Mouse (Mus musculus) lung, embryonic 14.5 days (tissue): ENCODE data around the gene Dpm2. TPM values are rescaled to one million over a fixed set of nuclear protein-coding genes. Genes with fewer than 3 reads are reported as not detected.

ENCODE experiments used
- ATAC-seq: fragments of 200-750 bp; cut with Nextera tagmentation; 2 replicates; pipeline ENCODE4 v1.8.0; 2017; ENCODE audit warnings: mild to moderate bottlenecking, moderate TSS enrichment, moderate library complexity; ENCODE audit not compliant: insufficient read depth
- DNase-seq: peaks from one replicate; pipeline ENCODE4 v3.0.0-alpha.2; 2015
- H3K27ac ChIP-seq: fragments of 300-500 bp; sonication (generic); 2 replicates; pipeline ENCODE4 v1.5.1; 2014; ENCODE audit warnings: low read depth, mild to moderate bottlenecking, moderate library complexity
- H3K27me3 ChIP-seq: fragments of 300-500 bp; sonication (generic); 2 replicates; pipeline ENCODE4 v1.6.1; 2014; ENCODE audit warnings: low read length, control low read depth; ENCODE audit not compliant: insufficient read depth
- H3K36me3 ChIP-seq: fragments of 300-500 bp; sonication (generic); 2 replicates; pipeline ENCODE4 v1.6.1; 2014; ENCODE audit warnings: control low read depth; ENCODE audit not compliant: insufficient read depth
- H3K4me1 ChIP-seq: fragments of 300-500 bp; sonication (generic); 2 replicates; pipeline ENCODE4 v1.6.1; 2014; ENCODE audit warnings: antibody characterized with exemption, control low read depth; ENCODE audit not compliant: insufficient read depth
- H3K4me2 ChIP-seq: fragments of 300-500 bp; sonication (generic); 2 replicates; pipeline ENCODE4 v1.6.1; 2014; ENCODE audit warnings: mild to moderate bottlenecking
- H3K4me3 ChIP-seq: fragments of 300-500 bp; sonication (generic); 2 replicates; pipeline ENCODE4 v1.5.1; 2014; ENCODE audit warnings: low read depth, low read length
- H3K9ac ChIP-seq: fragments of 300-500 bp; sonication (generic); 2 replicates; pipeline ENCODE4 v1.6.1; 2014
- H3K9me3 ChIP-seq: fragments of 300-500 bp; sonication (generic); 2 replicates; pipeline ENCODE4 v1.6.1; 2016; ENCODE audit warnings: low read depth, low read length, control low read depth
- CTCF ChIP-seq: IDR thresholded peaks from 2 replicates; pipeline ENCODE4 v1.5.1; 2016; ENCODE audit warnings: antibody characterized with exemption, low read depth
- WGBS: fragments of 180-500 bp; shearing (Covaris S2); extraction: QIAGEN DNeasy Blood & Tissue Kit; methylation state at CpG from one replicate; pipeline ENCODE4 v1.1.7; 2014; 5-methylcytosine and 5-hydroxymethylcytosine counted together
- polyA plus RNA-seq: library from polyadenylated mRNA; unstranded; fragments of >200 nt; fragmentation: Nextera tagmentation; extraction: Ambion mirVana; gene quantifications from 2 replicates; pipeline ENCODE4 v1.2.1, GENCODE M21; 2014

Gene Dpm2
- polyA plus RNA-seq, 1 experiment from 2014 or later, result 98.5 TPM

GRCm38 (mm10) chr2:32547380-32547779 lies 23.3 kb upstream of the Dpm2 start:
- no peaks in the 10 kb centered on the region for H3K9me3 ChIP-seq
- H3K27me3 ChIP-seq, result no peaks in the 10 kb centered on the region
- TF ChIP-seq CTCF, result no peak
- DNase-seq (no peak), ATAC-seq (no peak)
- H3K27ac ChIP-seq, result no peak overlapping the region
- H3K4me3 ChIP-seq, result no peak overlapping the region
- peaks cover 2% of the 10 kb centered on the region; the same call in 1 of the 2 replicates for H3K36me3 ChIP-seq
- H3K9ac ChIP-seq, result no peak overlapping the region
- no peak overlapping the region for H3K4me2 ChIP-seq
- 48% methylated on average over 5 of the region's 5 CpGs for WGBS
- no peaks in the 10 kb centered on the region for H3K4me1 ChIP-seq

GRCm38 (mm10) chr2:32547964-32548739 lies 22.5 kb upstream of the Dpm2 start:
- no peak overlapping the region for H3K4me2 ChIP-seq
- no peak for TF ChIP-seq CTCF
- H3K27ac ChIP-seq, result no peak overlapping the region
- WGBS, result 80% methylated on average over 7 of the region's 7 CpGs
- H3K36me3 ChIP-seq, result peaks cover 2% of the 10 kb centered on the region; the same call in 1 of the 2 replicates
- H3K9ac ChIP-seq, result no peak overlapping the region
- no peak overlapping the region for H3K4me3 ChIP-seq
- DNase-seq, result no peak
- H3K9me3 ChIP-seq, result no peaks in the 10 kb centered on the region
- no peak for ATAC-seq
- H3K27me3 ChIP-seq, result no peaks in the 10 kb centered on the region
- H3K4me1 ChIP-seq, result no peaks in the 10 kb centered on the region

DNA sequence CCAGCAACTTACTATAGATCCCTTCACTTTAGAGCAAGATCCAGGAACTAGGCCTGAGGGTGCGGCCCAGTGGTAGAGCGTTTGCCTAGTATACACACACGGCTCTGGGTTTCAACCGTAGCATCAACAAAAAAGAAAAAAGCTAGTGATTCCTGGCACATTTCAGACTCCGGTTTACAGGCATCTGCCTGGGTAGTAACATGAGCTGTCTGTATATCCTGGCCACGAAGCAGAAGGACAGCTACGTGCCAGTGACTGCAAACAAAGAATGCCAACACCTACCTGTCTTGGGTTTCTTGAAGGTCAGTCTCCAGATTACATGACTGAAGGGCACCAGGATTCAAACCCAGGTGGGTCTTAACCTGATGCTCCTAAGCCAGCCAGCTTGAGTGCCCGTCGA lies 21.5 kb upstream of the Dpm2 start:
- no peak overlapping the region for H3K9ac ChIP-seq
- WGBS, result 68% methylated on average over 9 of the region's 9 CpGs
- DNase-seq, result no peak
- no peak for TF ChIP-seq CTCF
- H3K27ac ChIP-seq, result no peak overlapping the region; the same call in 1 of the 2 replicates
- no peak for ATAC-seq
- no peaks in the 10 kb centered on the region for H3K4me1 ChIP-seq
- H3K4me3 ChIP-seq, result no peak overlapping the region
- no peaks in the 10 kb centered on the region for H3K27me3 ChIP-seq
- H3K36me3 ChIP-seq, result peaks cover 2% of the 10 kb centered on the region; the same call in 1 of the 2 replicates
- H3K4me2 ChIP-seq, result no peak overlapping the region
- H3K9me3 ChIP-seq, result no peaks in the 10 kb centered on the region

DNA sequence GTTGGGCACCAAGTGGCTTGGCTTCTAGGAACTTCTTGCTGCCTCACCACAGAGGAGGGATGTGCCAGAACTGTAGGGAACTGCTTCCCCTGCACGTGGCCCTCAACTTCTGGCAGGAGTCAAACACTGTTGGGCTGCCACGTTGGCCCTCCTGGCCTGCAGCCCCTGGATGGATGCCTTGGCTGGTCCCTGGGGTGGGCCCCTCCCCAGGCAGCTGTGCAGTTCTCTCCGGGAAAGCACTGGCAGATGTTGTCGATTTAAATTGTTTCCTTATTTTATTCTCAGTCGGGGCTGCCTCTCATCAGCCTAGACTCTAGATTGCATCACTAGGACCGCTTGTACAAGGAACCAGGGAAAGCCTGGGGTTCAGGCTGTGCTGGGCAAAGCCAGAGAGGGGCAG lies 20.9 kb upstream of the Dpm2 start:
- Histone ChIP-seq H3K4me3 (no peak overlapping the region), H3K9me3 (no peaks in the 10 kb centered on the region), H3K27ac (no peak overlapping the region; the same call in 1 of the 2 replicates), H3K9ac (no peak overlapping the region), H3K4me2 (no peak overlapping the region), H3K4me1 (no peaks in the 10 kb centered on the region), H3K27me3 (no peaks in the 10 kb centered on the region), H3K36me3 (peaks cover 2% of the 10 kb centered on the region; the same call in 1 of the 2 replicates)
- no peak for TF ChIP-seq CTCF
- 0 out of 2 replicates have a peak, but pooled peaks have one; percentile 14 for ATAC-seq
- peak; percentile 39 for DNase-seq
- 45% methylated on average over 6 of the region's 6 CpGs for WGBS

GRCm38 (mm10) chr2:32551236-32551635 lies 19.4 kb upstream of the Dpm2 start:
- ATAC-seq (no peak), DNase-seq (no peak)
- 75% methylated on average over 5 of the region's 5 CpGs for WGBS
- no peak overlapping the region for H3K9ac ChIP-seq
- H3K4me1 ChIP-seq, result no peaks in the 10 kb centered on the region
- no peak overlapping the region for H3K4me3 ChIP-seq
- H3K27ac ChIP-seq, result no peak overlapping the region
- no peak for TF ChIP-seq CTCF
- H3K27me3 ChIP-seq, result no peaks in the 10 kb centered on the region
- no peaks in the 10 kb centered on the region for H3K9me3 ChIP-seq
- peaks cover 2% of the 10 kb centered on the region; the same call in 1 of the 2 replicates for H3K36me3 ChIP-seq
- H3K4me2 ChIP-seq, result no peak overlapping the region

DNA sequence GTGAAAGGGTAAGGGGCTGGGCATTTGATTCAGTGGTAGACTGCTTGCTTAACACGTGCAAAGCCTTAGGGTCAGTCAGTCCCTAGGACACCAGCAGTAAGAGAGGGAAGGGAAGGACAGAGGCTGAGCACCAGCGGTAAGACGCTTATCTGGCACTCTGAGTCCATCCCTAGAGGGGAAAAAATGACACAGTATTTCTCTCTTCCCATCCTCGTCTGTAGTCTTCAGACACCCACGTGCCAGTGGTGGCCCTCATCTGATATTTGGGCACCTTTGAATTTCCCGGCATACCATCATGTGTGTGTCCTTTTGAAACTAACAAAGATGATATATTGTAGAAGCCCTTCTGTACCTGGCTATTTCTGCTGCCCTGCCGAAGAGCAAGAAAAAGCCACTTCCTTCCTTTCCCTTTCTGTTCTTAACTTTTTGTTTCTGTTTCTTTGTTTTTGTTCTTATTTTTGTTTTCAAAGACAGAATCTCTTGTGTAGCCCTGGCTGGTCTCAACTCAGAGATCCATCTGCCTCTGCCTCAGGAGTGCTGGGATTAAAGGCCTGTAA lies 17.0 kb upstream of the Dpm2 start:
- H3K9ac ChIP-seq, result no peak overlapping the region
- 74% methylated on average over 7 of the region's 7 CpGs for WGBS
- DNase-seq, result no peak

GRCm38 (mm10) chr2:32555484-32555883 lies 15.2 kb upstream of the Dpm2 start:
- 42% methylated on average over 4 of the region's 4 CpGs for whole genome bisulfite sequencing
- peak overlapping the region; percentile 50; the same call in 1 of the 2 replicates for H3K27ac ChIP-seq
- ATAC-seq, result no peak
- H3K27me3 ChIP-seq, result no peaks in the 10 kb centered on the region
- no peak for TF ChIP-seq CTCF
- H3K4me3 ChIP-seq, result no peak overlapping the region
- H3K4me2 ChIP-seq, result no peak overlapping the region
- peak; percentile 30 for DNase-seq
- no peaks in the 10 kb centered on the region for H3K4me1 ChIP-seq
- H3K9me3 ChIP-seq, result no peaks in the 10 kb centered on the region
- peaks cover 20% of the 10 kb centered on the region; the same call in 1 of the 2 replicates for H3K36me3 ChIP-seq
- peak overlapping the region; percentile 16; the same call in 1 of the 2 replicates for H3K9ac ChIP-seq

More for the DNA sequence above, 17.0 kb upstream of the Dpm2 start:
- Histone ChIP-seq H3K36me3 (peaks cover 7% of the 10 kb centered on the region; the same call in 1 of the 2 replicates), H3K4me2 (no peak overlapping the region), H3K4me3 (no peak overlapping the region), H3K4me1 (no peaks in the 10 kb centered on the region), H3K9me3 (no peaks in the 10 kb centered on the region), H3K27ac (no peak overlapping the region), H3K27me3 (no peaks in the 10 kb centered on the region)
- no peak for TF ChIP-seq CTCF
- no peak for ATAC-seq
